Mouse (Mus musculus): Measurements from ENCODE around the gene Olfr547.

GRCm38 (mm10) chr7:102501986-102502385 is 32.6 kb upstream of the Olfr547 start:
- TF ChIP-seq POLR2A (IDR thresholded peaks at IDR 0.05; ENCODE audit: borderline replicate concordance, control insufficient read depth, low read depth, low read length), result no peak
- TF ChIP-seq CTCF (IDR thresholded peaks at IDR 0.05; ENCODE audit: control insufficient read depth, insufficient read depth, low read length), result no peak
